Mouse (Mus musculus) kidney, postnatal 36 days (tissue): ENCODE measurements around the gene Chtop.

Source experiments
- DNase-seq, 2 experiments: peaks; one replicate each; pipeline ENCODE4 v3.0.0; 2021 to 2022; ENCODE audit warnings: mixed read lengths in 2 of 2

Chtop gene

DNA sequence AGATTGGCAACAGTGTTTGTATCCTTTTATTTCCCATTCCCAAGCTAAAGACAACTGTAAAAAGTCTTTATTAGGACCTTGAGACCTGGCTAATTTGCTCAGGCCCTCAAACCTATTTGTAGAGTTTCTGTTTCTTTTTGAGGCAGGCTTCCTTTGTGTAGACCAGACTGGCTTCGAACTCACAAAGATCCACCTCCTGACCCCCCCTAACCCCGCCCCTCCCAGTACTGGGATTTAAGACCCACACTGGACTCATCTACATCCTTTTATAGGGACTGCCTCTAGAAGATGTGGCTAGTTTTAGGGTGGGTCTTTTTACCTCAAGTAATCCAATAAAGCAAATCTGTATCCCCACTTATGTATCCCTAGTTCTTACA, 437 bp upstream of the Chtop start:
- DNase-seq = no peak

DNA sequence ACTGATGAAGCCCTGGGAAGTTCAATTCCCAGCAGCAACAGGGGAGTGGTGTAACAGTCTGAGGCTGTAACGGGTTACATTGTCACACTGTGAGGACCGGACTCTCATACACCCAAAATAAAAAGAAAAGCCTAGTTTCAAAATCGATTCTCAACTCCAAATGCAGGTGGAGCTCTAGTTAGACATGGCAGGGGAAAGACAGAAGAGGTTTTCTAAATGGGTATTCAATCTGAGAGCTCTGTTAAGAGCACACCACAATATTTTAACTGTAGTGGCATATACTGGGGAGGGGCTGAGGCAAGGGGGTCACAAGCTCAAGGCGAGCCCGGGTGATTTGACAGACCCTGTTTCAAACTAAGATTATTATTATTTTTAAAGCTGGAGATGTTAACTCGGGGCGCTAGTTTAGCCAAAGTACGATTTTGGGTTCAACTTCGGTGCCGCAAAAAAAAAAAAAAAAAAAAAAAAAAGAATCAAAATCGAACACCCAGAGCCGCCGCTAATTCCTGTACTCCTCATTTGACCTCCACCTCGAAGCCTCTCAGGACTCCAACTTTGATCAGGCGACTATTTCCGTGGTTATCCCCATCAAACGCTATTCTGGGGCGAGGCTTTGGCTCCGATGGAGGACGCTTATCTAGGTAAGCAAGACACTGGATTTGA, 880 bp downstream of the Chtop start:
- no peak for DNase-seq

DNA sequence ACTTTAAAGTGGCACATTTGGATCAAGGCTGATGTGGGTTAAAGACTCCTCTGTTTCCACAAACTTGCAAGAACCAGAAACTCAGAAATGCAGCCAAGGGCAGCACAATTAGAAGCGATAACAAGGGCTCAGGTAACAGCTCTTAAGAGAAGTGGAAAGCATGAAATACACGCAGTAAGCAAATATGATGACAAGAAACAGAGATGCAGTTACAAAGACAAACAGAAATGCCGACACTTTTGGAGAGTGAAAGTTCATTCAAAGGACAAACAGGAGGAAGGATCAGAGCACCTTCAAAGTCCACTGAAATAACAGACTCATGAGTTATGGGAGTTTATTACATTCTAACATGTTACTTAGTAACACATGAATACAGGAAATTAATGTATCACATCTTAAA, 2.9 kb downstream of the Chtop start:
- no peak for DNase-seq

DNA sequence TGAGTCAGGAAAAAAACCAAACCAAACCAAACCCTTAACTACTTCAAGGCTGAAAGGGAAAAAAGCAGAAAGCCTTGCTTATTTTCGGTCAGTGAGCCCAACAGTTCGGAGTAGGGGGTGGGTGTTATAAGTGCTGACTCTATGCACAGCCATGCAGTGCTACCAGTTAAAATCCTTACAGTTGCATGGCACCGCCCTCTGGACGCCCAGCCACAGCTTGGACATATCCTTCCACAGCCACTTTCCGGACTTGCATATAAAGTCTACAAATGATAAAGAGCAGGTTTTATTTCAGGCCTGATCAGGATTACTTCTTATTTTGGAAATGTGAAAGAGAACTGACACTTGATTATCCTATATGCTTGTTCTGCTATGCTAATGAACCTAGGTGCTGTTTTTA, 4.1 kb downstream of the Chtop start:
- no peak for DNase-seq

DNA sequence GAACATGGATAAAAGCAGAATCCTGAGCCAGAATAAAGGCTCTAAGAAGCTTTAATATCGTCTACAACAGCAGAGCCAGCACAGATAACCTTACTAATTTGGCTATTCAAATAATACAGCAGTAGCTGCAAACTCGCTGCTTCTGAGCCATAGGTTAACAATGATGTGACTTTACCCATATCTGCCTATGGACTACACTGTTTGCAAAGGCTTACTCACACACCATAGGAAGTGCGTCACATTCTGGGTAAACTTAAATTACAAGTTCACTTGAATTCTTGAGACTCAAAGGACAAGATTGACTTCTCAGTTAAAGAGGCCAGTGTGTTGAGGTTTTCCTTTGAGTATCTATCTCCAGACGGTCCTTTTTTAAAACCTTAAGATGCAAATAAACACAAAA, 5.9 kb downstream of the Chtop start:
- no peak for DNase-seq

DNA sequence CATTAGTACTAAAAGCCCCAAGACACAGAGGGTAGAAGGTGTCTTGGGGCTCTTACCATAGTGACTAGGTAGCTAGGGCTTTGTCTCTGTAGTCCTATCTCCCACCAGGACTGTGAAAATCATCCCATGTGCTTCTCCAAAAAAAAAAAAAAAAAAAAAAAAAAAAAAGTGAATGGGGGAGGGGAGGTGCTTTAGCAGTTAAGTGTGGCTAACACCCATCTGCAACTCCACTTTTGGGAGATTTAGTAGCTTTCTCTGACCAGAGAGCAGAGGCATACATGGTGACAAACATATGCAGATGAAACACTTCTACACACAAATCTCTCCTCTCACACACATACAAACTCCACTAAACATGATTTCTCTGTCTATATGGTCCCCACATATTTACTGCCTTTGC, 11.7 kb downstream of the Chtop start:
- no peak for DNase-seq

DNA sequence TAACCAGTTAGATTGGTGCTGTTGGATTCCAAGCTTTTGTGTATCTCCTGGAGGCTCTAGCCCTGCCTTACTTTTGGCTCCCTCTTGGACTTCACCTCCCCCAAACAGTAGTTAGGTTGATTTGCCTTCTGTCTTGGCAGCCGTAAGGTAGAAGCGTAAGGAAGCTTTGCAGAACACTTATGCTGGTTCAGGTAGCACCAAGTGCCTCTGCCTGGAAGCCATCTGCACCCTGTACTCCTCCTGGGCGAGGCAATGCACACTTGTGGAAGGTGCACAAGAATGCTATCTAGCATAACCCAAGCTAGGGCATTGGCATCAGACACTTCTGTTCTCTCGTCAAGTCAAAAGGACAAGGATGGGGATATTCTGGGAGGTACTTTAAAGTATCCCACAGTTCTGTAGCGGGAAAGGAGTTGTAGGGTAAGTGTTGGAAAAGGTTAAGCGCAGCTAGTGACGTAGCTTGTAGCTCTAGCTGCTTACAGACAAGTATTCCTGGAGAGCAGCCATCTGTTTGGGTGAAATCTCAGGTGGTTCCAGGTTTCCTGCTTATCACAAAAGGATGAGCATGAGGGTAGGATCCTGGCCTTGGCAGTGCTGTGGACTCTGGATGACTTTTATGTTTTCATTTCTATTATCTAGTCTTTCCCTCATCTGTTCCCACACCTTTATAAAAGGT, 13.3 kb downstream of the Chtop start:
- no peak for DNase-seq

DNA sequence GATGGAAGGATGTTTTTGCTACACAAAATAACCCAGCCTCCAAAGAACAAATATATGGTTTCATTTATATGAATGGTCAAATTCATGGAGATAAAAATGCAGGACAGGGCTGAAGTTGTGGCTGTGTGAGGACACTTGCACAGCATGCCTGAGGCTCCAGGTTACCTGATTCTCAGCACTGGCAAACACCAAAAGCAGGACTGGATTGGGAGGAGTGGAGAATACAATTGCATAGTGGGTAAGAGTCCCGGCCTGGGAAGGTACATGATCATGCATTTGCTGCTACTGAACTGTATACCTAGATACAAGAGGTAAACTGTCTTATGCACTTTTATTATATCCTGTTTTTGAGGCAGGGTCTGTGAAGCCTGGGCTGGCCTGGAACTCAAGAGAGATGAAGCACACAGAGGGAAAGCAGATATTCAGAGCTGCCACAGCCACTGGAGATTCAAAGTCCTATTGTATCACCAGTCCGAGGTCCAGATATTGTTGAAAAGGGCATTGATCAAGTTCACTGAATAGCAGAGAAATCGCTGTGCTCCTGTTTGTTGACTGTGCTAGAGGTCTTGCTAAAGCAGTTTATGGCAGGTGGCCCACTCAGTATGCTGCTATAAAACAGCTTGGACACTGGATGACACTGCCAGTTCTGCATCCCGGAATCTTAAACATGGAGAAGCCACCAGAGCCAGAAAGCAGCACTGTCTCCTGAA, 15.3 kb downstream of the Chtop start:
- DNase-seq = no peak

DNA sequence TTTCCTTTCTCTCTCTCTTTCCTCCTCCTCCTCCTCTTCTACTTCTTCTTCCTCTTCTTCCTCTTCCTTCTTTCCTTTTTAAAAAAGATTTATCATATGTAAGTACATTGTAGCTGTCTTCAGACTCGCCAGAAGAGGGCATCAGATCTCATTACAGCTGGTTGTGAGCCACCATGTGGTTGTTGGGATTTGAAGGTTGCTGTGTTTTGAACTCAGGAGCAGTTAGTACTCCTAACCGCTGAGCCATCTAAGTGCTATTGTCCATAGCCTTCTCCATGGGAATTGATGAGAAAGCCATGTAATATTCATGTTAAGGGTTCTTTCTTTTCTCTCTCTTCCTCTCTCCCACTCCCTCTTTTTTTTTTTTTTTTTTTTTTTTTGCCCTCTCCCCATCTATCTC, 17.9 kb downstream of the Chtop start:
- peak; percentile 52 to 61 for DNase-seq

DNA sequence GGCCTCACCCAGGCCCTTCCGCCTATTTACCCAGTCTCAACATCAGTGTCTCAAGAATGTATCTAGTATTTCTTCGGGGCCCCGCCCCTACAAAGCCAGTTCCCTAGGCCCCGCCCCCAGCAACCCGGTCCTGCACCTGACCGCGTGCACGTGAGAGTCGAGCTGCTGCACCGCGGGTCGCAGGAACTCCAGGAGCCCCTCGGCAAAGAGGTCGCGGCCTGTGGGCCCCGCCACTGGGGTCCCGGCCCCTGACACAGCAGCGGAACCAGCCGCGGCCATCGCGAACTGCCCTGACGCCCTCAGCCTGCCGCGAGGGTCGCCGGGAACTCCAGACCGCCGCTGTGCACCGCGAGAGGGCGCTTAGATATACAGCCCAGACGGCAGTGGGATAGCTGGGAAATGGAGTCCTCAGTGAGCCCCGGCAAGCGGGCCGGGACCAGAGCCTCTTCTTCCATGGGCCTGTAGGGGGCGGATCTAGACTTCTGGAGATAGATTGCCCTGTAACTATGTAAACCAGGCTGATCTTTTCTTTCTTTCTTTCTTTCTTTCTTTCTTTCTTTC, 18.5 kb downstream of the Chtop start, which contains the start of gene Snapin:
Gene Snapin, minus strand, starts transcription at position 338 of the 561 bp plus-strand sequence.
- DNase-seq = peak; percentile 97 to 98

DNA sequence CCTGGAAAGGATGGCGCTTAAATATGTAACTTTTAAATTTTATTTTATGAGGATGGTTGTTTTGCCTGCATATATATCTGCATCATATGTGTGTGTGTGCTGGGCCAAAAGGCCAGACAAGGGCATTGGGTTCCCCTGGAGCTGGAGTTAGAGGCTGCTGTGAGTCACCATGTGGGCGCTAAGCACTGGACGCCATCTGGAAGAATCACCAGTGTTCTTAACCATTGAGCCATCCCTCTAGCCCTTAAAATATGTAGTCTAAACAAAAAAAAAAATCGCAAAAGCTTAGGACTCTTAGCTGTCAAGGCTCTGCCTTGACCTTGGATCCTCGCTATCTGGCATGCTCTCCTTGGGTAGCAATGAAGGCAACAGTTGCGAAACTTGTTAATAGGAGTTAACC, 20.7 kb downstream of the Chtop start:
- DNase-seq = no peak

DNA sequence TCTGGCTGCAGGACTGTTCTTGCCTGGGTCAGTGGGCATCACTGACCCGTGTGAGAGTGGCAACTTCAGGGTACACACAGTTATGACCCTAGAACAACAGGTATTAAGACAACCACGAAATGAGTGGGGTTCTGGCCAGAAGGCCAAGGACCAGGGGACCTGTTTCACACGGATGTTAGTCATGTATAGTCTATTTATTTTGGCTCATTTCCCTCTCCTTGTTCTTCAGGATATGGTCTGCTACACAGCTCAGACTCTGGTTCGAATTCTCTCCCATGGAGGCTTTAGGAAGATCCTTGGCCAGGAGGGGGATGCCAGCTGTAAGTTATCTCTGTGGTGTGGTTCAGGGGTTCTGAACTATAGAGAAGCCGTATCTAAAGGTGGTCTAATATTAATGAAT, 22.3 kb downstream of the Chtop start:
- peak; percentile 40 to 49 for DNase-seq

DNA sequence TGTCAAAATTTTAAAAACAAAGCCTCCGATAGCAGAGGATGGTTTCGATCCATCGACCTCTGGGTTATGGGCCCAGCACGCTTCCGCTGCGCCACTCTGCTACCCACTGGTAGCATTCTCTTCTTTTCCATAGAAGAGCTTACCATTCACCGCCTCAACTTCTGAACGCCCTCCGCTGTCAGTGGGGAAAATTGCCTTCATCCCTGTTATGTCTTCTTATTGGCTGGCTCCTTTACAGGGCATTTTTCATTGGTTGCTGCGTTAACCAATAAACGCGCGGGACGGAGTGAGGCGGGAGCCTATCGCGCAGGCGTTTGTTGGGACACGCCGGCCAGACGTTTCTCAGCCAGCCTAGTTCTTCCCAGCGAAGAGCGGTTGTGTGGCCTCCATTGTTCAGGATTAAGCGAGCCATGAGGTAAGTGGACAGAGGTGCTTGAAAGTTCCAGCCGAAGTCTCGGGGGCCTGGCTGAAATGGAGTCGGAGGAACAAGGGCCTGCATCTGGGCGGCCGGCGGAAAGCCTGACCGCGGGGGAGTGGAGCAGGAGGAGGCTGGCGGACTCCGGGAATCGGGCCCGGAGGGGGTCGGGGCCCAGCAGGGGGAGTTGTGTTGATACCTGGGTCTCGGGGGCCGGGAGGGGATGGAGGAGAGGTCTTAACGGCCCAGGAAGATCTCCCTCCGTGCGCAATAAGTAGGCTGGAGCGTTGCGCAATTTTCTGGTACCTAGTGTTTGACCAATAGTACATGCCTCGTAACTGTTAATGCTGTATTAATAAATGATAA, 33.3 kb downstream of the Chtop start, which contains the start of gene Ilf2:
Gene Ilf2, plus strand, starts transcription at position 296 of the 781 bp plus-strand sequence.
- DNase-seq = peak; percentile 95 to 97

DNA sequence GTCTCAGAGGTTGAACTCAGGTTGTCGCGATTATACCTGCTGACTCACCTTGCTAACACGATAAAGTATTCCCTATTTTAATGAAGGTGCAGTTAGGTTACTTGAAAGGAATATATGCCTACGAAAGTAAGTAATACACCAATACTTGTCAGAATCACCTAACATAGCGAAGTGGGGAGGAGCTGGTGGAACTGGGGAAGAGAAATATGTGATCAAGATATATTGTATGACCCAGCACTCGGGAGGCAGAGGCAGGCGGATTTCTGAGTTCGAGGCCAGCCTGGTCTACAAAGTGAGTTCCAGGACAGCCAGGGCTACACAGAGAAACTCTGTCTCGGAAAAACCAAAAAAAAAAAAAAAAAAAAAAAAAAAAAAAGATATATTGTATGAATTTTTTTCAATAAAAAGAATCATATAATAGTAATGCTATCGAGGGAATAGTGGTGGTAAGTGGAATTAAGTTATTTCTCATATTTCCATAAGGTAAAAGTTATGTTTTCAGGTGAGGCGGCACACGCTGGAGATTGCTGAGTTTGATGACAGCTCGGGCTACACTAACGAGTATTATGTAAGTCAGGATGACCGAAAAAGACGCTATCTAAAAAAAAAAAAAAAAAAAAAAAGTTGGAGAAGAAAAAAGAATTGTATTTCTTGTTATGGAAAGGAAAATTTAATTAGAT, 34.0 kb downstream of the Chtop start:
- DNase-seq = no peak

DNA sequence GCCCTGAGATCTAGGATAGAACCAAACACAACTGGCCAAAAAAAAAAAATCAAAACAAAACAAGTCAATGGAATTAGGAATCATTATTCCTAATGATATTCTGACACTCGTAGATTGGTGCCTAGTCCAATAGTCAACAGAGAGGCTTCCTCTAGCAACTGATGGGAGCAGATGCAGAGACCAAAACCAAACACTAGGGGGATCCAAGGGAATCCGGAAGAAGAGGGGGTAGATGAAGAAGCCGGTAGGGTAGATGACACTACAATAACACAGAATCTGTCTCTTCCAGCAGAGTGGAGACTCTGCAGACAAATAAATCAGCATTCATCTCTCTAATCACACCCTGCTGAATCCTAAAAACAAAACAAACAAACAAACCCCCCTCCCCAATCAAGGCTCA, 37.1 kb downstream of the Chtop start:
- DNase-seq = peak; percentile 65 to 77

DNA sequence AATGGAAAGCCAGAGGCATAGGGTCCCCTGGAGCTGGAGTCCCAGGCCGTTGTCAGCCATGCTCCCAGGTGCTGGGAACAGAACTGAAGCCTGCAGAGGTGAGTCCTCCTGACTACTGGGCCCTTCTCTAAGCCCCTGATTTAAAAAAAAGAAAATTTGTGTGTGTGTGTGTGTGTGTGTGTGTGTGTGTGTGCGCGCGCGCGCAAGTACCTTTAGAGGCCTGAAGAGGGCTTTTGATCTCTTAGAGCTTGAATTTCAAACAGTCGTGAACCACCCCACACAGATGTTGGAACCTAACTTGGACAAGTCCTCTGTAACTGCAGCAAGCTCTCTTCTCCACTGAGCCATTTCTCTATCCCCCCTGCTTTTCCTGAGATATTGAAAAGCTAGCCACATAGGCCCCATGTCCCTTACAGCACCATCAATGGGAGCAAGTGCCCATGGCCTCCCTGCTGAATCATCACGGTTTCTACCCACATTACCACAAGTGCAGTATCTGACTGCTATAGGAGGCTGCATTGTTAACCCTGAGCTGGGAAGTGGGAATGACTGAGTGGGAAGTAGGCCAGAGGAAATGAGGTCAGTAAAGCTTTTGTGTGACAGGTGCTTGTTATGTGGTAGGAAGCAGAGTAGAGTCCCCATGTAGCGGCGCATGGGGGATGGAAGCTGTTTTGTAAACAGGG, 41.5 kb downstream of the Chtop start:
- no peak for DNase-seq

DNA sequence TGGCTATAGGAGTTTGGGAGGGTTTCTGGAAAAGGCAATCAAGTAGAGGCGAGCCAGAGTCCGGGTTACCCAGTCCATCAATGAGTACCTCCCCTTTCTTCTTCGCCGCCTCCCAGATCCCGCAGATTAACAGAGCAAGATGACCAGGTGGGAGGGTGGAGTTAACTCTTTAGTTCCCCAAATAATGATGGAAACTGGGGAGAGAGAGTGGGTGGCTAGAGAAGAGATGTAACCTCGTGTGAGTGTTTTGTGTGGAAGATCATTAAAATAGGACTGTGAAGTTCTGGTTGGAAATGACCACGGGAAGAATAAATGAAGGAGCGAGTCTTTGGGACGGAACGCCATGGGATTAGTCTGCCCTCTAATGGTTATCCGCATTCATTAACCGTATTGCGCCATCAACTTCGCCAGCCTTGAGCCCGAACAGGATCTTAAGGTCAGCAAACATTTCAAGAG, 43.0 kb downstream of the Chtop start:
- DNase-seq = peak; percentile 76 to 79

DNA sequence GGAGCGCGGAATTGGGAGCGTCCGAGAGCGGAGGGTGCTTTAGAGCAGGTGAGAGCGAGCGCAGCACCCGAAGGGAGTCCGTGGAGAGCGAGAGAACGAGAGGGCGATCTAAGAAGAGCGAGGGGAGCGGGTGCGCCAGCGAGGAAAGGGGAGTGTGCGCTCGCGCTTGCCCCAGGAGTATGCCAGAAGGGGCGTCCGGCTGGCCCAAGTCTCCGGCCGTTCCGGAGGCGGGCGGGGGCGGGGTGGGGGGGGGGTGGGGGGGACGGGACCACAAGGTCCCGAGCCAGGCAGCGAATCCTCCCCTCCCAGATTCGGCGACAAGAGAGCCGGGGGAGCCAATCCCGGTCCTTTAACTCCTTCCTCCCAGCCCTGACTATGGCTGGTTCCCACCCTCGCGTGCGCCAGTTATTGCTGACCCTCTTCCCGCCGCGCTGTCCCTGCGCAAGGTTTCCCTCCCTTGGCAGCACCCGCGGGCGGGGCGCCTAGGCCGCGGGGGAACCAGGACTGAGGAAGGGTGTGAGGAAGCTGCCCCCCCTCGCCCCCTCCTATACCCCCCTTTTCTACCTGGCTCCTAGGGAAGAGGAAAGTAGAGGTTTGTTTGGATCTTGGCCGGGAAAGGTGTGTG, 43.5 kb downstream of the Chtop start, which contains the start of gene Npr1:
Gene Npr1, minus strand, starts transcription at position 181 of the 625 bp plus-strand sequence.
- peak; percentile 69 to 72 for DNase-seq

DNA sequence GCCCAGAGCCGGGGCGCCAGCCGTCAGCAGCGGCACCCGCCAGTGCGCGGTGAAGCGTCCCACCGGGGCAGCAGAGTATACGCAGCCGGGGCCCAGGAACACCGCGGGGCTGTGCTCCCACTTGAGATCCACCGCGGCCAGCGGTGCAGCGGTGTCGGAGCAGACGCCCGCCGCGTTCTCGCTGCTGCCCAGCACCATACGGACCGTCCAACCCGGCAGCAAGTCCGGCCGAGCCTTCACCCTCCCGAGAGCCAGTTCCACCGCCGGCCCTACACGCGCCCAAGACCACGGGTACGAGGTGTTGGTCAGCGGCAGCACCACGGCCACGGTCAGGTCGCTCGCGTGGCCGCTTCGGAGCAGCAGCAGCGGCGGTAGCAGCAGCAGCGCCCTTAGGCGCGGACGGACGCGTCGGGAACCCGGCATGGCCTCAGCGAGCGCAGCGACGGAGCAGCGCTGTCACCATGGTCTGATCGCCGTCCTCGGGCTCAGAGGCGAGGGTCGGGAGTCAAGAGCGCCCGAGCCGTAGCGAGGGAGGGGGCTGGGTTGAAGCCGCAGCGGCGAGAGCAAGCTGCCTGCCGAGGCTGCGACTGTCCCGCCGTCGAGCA, 44.1 kb downstream of the Chtop start:
- DNase-seq = peak in 1 of 2 experiments; percentile 51

DNA sequence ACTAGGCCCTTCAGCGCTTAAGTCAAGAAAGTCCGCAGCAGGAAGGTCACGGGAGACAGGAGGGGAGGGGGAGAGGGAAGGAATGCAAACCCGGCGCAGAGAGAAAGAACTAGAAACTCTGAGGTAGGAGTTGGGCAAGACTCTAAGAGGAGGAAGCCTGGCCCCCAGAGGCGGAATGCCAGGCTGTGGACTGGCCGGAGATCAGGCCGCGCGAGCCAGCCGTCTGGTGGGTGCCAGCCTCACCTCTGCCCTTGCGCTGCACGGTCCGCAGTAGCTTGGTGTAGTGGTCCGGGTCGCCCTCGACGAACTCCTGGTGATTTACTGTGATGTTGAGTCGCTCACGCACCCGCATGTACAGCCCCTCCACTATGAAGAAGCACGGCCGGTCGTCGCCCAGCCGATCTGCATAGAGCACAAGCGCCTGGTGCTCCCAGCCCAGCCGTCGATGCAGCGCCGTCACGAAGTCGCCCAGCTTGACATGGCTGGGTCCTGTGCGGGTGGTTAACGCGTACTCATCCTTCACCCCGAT, 44.7 kb downstream of the Chtop start:
- peak; percentile 27 to 49 for DNase-seq
